Mouse (Mus musculus) layer of hippocampus, adult 9-11 months (tissue): ENCODE measurements around the gene Ceacam16.

Source experiments
- DNase-seq: peaks from one replicate; pipeline ENCODE4 v3.0.0; 2022

Gene Ceacam16

GRCm38 (mm10) chr7:19861199-19861598, at the start of gene Ceacam16:
Gene Ceacam16, minus strand, starts transcription at chr7:19861299.
- no peak for DNase-seq

- DNase-seq: peak; percentile 53
Measured at GRCm38 (mm10) chr7:19910421-19911291, 49.6 kb upstream of the Ceacam16 start.

- DNase-seq: no peak
Measured at GRCm38 (mm10) chr7:19889881-19890280, 28.8 kb upstream of the Ceacam16 start.

GRCm38 (mm10) chr7:19887849-19888248, 26.8 kb upstream of the Ceacam16 start, which contains the start of gene Ceacam19:
Gene Ceacam19, minus strand, starts transcription at chr7:19887965.
- no peak for DNase-seq

- no peak for DNase-seq
Measured at GRCm38 (mm10) chr7:19880754-19881153, 19.7 kb upstream of the Ceacam16 start.

GRCm38 (mm10) chr7:19876781-19877425, 15.8 kb upstream of the Ceacam16 start:
- no peak for DNase-seq

GRCm38 (mm10) chr7:19875948-19876682, 15.0 kb upstream of the Ceacam16 start:
- DNase-seq: peak; percentile 43

GRCm38 (mm10) chr7:19871943-19872601, 11.0 kb upstream of the Ceacam16 start:
- DNase-seq: no peak

GRCm38 (mm10) chr7:19871137-19871621, 10.1 kb upstream of the Ceacam16 start:
- peak; percentile 34 for DNase-seq

- no peak for DNase-seq
Measured at GRCm38 (mm10) chr7:19867751-19868399, 6.8 kb upstream of the Ceacam16 start.

- no peak for DNase-seq
Measured at GRCm38 (mm10) chr7:19866490-19866889, 5.4 kb upstream of the Ceacam16 start.

- no peak for DNase-seq
Measured at GRCm38 (mm10) chr7:19865246-19866036, 4.3 kb upstream of the Ceacam16 start.

GRCm38 (mm10) chr7:19864241-19864640, 3.1 kb upstream of the Ceacam16 start:
- no peak for DNase-seq

- DNase-seq: no peak
Measured at GRCm38 (mm10) chr7:19859740-19860139, 1.4 kb downstream of the Ceacam16 start.

- DNase-seq: no peak
Measured at GRCm38 (mm10) chr7:19856283-19856682, 4.8 kb downstream of the Ceacam16 start.

- DNase-seq: no peak
Measured at GRCm38 (mm10) chr7:19855663-19856062, 5.4 kb downstream of the Ceacam16 start.

GRCm38 (mm10) chr7:19853526-19853925, 7.6 kb downstream of the Ceacam16 start:
- no peak for DNase-seq

- DNase-seq: no peak
Measured at GRCm38 (mm10) chr7:19851858-19852570, 9.1 kb downstream of the Ceacam16 start, which contains the start of gene Gm19345. Gene Gm19345, plus strand, starts transcription at chr7:19852003.

GRCm38 (mm10) chr7:19844521-19845171, 16.5 kb downstream of the Ceacam16 start:
- DNase-seq: no peak

- peak; percentile 36 for DNase-seq
Measured at GRCm38 (mm10) chr7:19843561-19843960, 17.5 kb downstream of the Ceacam16 start.
